Mouse (Mus musculus) lung, embryonic 16.5 days (tissue): ENCODE measurements at regions not wholly inside any gene's neighbourhood (a gene's known extent, or its start where the extent isn't known, plus 50 kb on each side); places are given as distances from the start of the nearest gene placed in this dataset.

Source experiments
- ATAC-seq: fragments of 200-750 bp; cut with Nextera tagmentation; 2 replicates; pipeline ENCODE4 v1.8.0; 2017; ENCODE audit warnings: low read depth, mild to moderate bottlenecking, moderate library complexity
- H3K27ac ChIP-seq: fragments of 300-500 bp; sonication (generic); 2 replicates; pipeline ENCODE4 v1.5.1; 2014; ENCODE audit warnings: mild to moderate bottlenecking, control low read depth, low read length
- H3K27me3 ChIP-seq: fragments of 300-500 bp; sonication (generic); 2 replicates; pipeline ENCODE4 v1.6.1; 2014; ENCODE audit warnings: low read depth, low read length, mixed read lengths; ENCODE audit not compliant: control insufficient read depth, insufficient read depth
- H3K36me3 ChIP-seq: fragments of 300-500 bp; sonication (generic); 2 replicates; pipeline ENCODE4 v1.6.1; 2014; ENCODE audit warnings: low read length; ENCODE audit not compliant: control insufficient read depth, insufficient read depth
- H3K4me1 ChIP-seq: fragments of 300-500 bp; sonication (generic); replicated peaks from 2 replicates; pipeline ENCODE4 v1.6.1; 2014; ENCODE audit warnings: low read length, mixed read lengths; ENCODE audit not compliant: control insufficient read depth, insufficient read depth
- H3K4me2 ChIP-seq: fragments of 300-500 bp; sonication (generic); 2 replicates; pipeline ENCODE4 v1.6.1; 2014; ENCODE audit warnings: low read depth, low read length, control low read depth
- H3K4me3 ChIP-seq: fragments of 300-500 bp; sonication (generic); 2 replicates; pipeline ENCODE4 v1.5.1; 2014; ENCODE audit warnings: mild to moderate bottlenecking, low read length, control low read depth
- H3K9ac ChIP-seq: fragments of 300-500 bp; sonication (generic); 2 replicates; pipeline ENCODE4 v1.6.1; 2014; ENCODE audit warnings: low read length, control low read depth
- H3K9me3 ChIP-seq: fragments of 300-500 bp; sonication (generic); 2 replicates; pipeline ENCODE4 v1.6.1; 2016; ENCODE audit warnings: low read length; ENCODE audit not compliant: control insufficient read depth
- WGBS: fragments of 180-500 bp; shearing (Covaris S2); extraction: QIAGEN DNeasy Blood & Tissue Kit; methylation state at CpG from one replicate; pipeline ENCODE4 v1.1.7; 2014; 5-methylcytosine and 5-hydroxymethylcytosine counted together

GRCm38 (mm10) chr3:83699751-83700150, 66.4 kb upstream of the Sfrp2 start:
- Histone ChIP-seq H3K4me3 (no peak overlapping the region), H3K4me2 (no peak overlapping the region), H3K9ac (no peak overlapping the region), H3K27me3 (no peaks in the 10 kb centered on the region), H3K36me3 (no peaks in the 10 kb centered on the region), H3K9me3 (no peaks in the 10 kb centered on the region), H3K4me1 (no peaks in the 10 kb centered on the region), H3K27ac (no peak overlapping the region)
- WGBS = 72% methylated on average over 3 of the region's 3 CpGs
- no peak for ATAC-seq

GRCm38 (mm10) chr3:83701075-83701474, 65.0 kb upstream of the Sfrp2 start:
- H3K9ac ChIP-seq = no peak overlapping the region
- H3K4me2 ChIP-seq = no peak overlapping the region
- no peak overlapping the region for H3K27ac ChIP-seq
- ATAC-seq = no peak
- 26% methylated on average over 1 of the region's 1 CpGs for WGBS
- no peaks in the 10 kb centered on the region for H3K27me3 ChIP-seq
- H3K4me1 ChIP-seq = no peaks in the 10 kb centered on the region
- H3K36me3 ChIP-seq = no peaks in the 10 kb centered on the region
- no peak overlapping the region for H3K4me3 ChIP-seq
- H3K9me3 ChIP-seq = no peaks in the 10 kb centered on the region

GRCm38 (mm10) chr3:83704559-83704958, 61.6 kb upstream of the Sfrp2 start:
- no peak overlapping the region for H3K4me3 ChIP-seq
- 84% methylated on average over 11 of the region's 11 CpGs for WGBS
- H3K4me1 ChIP-seq = peaks cover 13% of the 10 kb centered on the region
- H3K9me3 ChIP-seq = no peaks in the 10 kb centered on the region
- ATAC-seq = no peak
- H3K36me3 ChIP-seq = no peaks in the 10 kb centered on the region
- no peak overlapping the region for H3K27ac ChIP-seq
- no peak overlapping the region for H3K4me2 ChIP-seq
- no peak overlapping the region for H3K9ac ChIP-seq
- H3K27me3 ChIP-seq = no peaks in the 10 kb centered on the region

GRCm38 (mm10) chr3:83705253-83705652, 60.9 kb upstream of the Sfrp2 start:
- Histone ChIP-seq H3K4me2 (no peak overlapping the region), H3K9ac (no peak overlapping the region), H3K36me3 (no peaks in the 10 kb centered on the region), H3K9me3 (no peaks in the 10 kb centered on the region), H3K4me3 (no peak overlapping the region), H3K4me1 (peaks cover 17% of the 10 kb centered on the region), H3K27ac (no peak overlapping the region), H3K27me3 (no peaks in the 10 kb centered on the region)
- no peak for ATAC-seq
- 94% methylated on average over 6 of the region's 6 CpGs for WGBS

- Histone ChIP-seq H3K9ac (no peak overlapping the region), H3K9me3 (no peaks in the 10 kb centered on the region), H3K36me3 (no peaks in the 10 kb centered on the region), H3K27ac (no peak overlapping the region), H3K4me2 (no peak overlapping the region), H3K4me3 (no peak overlapping the region), H3K27me3 (no peaks in the 10 kb centered on the region), H3K4me1 (peaks cover 28% of the 10 kb centered on the region)
- ATAC-seq = peak; percentile 51
- 40% methylated on average over 13 of the region's 13 CpGs for WGBS
Measured at GRCm38 (mm10) chr3:83706531-83707243, 59.4 kb upstream of the Sfrp2 start.

GRCm38 (mm10) chr3:83707278-83707677, 58.8 kb upstream of the Sfrp2 start:
- H3K4me3 ChIP-seq = no peak overlapping the region
- H3K36me3 ChIP-seq = no peaks in the 10 kb centered on the region
- no peak overlapping the region for H3K9ac ChIP-seq
- H3K4me2 ChIP-seq = no peak overlapping the region
- 63% methylated on average over 7 of the region's 7 CpGs for WGBS
- peaks cover 28% of the 10 kb centered on the region for H3K4me1 ChIP-seq
- H3K9me3 ChIP-seq = no peaks in the 10 kb centered on the region
- H3K27me3 ChIP-seq = no peaks in the 10 kb centered on the region
- ATAC-seq = no peak
- no peak overlapping the region for H3K27ac ChIP-seq

- no peaks in the 10 kb centered on the region for H3K9me3 ChIP-seq
- ATAC-seq = peak; percentile 63
- no peak overlapping the region for H3K9ac ChIP-seq
- WGBS = 47% methylated on average over 4 of the region's 4 CpGs
- H3K27me3 ChIP-seq = no peaks in the 10 kb centered on the region
- peak overlapping the region; percentile 51 for H3K27ac ChIP-seq
- peaks cover 31% of the 10 kb centered on the region for H3K4me1 ChIP-seq
- H3K36me3 ChIP-seq = no peaks in the 10 kb centered on the region
- H3K4me2 ChIP-seq = no peak overlapping the region
- no peak overlapping the region for H3K4me3 ChIP-seq
Measured at GRCm38 (mm10) chr3:83708973-83709372, 57.1 kb upstream of the Sfrp2 start.

GRCm38 (mm10) chr3:83709531-83709930, 56.6 kb upstream of the Sfrp2 start:
- Histone ChIP-seq H3K36me3 (no peaks in the 10 kb centered on the region), H3K4me3 (no peak overlapping the region), H3K27me3 (no peaks in the 10 kb centered on the region), H3K4me1 (peaks cover 31% of the 10 kb centered on the region), H3K4me2 (no peak overlapping the region), H3K9ac (no peak overlapping the region), H3K9me3 (no peaks in the 10 kb centered on the region), H3K27ac (peak overlapping the region; percentile 51)
- 0 out of 2 replicates have a peak, but pooled peaks have one; percentile 2 for ATAC-seq
- 30% methylated on average over 1 of the region's 1 CpGs for WGBS

- H3K4me2 ChIP-seq = no peak overlapping the region
- H3K4me3 ChIP-seq = no peak overlapping the region
- no peaks in the 10 kb centered on the region for H3K9me3 ChIP-seq
- 24% methylated on average over 10 of the region's 10 CpGs for WGBS
- peak overlapping the region; percentile 27; the same call in 1 of the 2 replicates for H3K27ac ChIP-seq
- no peaks in the 10 kb centered on the region for H3K36me3 ChIP-seq
- ATAC-seq = peak; percentile 43; the same call in 1 of the 2 replicates
- peaks cover 31% of the 10 kb centered on the region for H3K4me1 ChIP-seq
- H3K9ac ChIP-seq = peak overlapping the region; percentile 28
- no peaks in the 10 kb centered on the region for H3K27me3 ChIP-seq
Measured at GRCm38 (mm10) chr3:83710995-83711541, 55.1 kb upstream of the Sfrp2 start.
